Mouse (Mus musculus): ENCODE data around the gene Uox. TPM values are rescaled to one million over a fixed set of nuclear protein-coding genes. Genes with fewer than 3 reads are reported as not detected.

The Uox gene
- total RNA-seq, 4 experiments from 2014 or later, result 0.27 TPM; not detected in 3

GRCm38 (mm10) chr3:146680625-146681024, 110.4 kb downstream of the Uox start:
- DNase-seq (ENCODE audit: low spot score in 2 of 2), result no peak

GRCm38 (mm10) chr3:146681696-146682095, 111.5 kb downstream of the Uox start:
- no peak for DNase-seq (ENCODE audit: low spot score in 2 of 2)

Other genes starting within 250 kb of the Uox start
- gene Ssx2ip, start 165.8 kb upstream of the Uox start, total RNA-seq (2022), result 10 to 100 TPM; 22.3 to 43.6 (median 33.4) TPM
- 1 to 10 TPM; 3.1 to 5.1 (median 4.2) TPM for gene Ctbs, start 120.6 kb upstream of the Uox start, total RNA-seq (2022)
- gene Spata1, start 70.7 kb upstream of the Uox start, total RNA-seq (2022), result 1 to 10 TPM; 5.0 to 7.1 (median 6.3) TPM
- gene Gng5, start 70.6 kb upstream of the Uox start, total RNA-seq (2022), result 100 to 1,000 TPM; 389 to 469 (median 438) TPM
- 10 to 100 TPM; 10.1 to 13.6 (median 11.7) TPM for gene Rpf1, start 49.0 kb upstream of the Uox start, total RNA-seq (2022)
- gene Dnase2b, start 45.2 kb downstream of the Uox start, total RNA-seq (2022), result under 1 TPM in 1 of 4 experiments, not detected in 3; 0.11 TPM
- gene 4930503B20Rik, start 80.9 kb downstream of the Uox start, total RNA-seq (2022), result not detected
- 1 to 10 TPM in 3 of 4 experiments, under 1 TPM in 1; 0.29 to 1.8 (median 1.4) TPM for gene Samd13, start 115.2 kb downstream of the Uox start, total RNA-seq (2022)
- gene Prkacb, start 242.6 kb downstream of the Uox start, total RNA-seq (2022), result 10 to 100 TPM; 42.4 to 46.6 (median 43.7) TPM

Measured in gastrocnemius, adult 8-10 months (tissue).